Mouse (Mus musculus): ENCODE measurements around the gene Vwa8.

Gene Vwa8

GRCm38 (mm10) chr14:79198066-79198465, 349.2 kb downstream of the Vwa8 start:
- no peak for DNase-seq

DNA sequence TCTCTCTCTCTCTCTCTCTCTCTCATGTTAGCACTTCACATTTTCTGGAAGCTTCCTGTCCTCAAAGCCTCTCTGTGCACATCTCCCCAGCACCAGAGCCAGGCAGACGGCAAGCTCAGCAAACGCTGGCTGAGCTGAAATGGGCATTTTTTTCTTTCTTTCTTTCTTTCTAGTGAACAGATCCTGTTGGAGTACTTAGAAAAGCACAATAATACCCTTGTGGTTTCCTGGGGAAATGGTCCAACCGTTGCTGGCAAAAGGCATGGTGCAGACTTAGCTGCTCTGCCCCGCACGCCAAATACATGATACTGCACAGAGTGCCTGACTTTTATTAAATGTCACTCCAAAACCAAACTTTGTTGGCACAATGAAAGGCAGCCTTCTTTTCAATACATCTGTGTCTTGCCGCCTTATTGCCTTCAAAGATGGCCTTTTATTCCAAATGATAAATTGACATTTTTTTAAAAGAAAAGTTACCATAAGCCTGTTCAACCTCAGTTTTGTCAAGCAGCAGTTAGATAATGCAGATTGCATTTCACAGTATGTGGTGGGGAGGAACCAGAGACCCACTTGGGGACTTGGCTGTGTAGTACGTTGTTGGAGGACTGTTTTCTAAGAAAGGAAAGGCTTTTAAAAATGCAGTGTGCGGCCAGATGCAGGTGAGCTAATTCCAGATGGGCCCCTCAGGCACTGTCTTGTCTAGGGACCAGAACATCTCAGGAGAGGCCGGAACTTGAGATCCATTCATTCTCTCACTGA, 351.5 kb downstream of the Vwa8 start:
- DNase-seq, result peak; percentile 31

GRCm38 (mm10) chr14:79200892-79201285, 352.0 kb downstream of the Vwa8 start:
- no peak for DNase-seq

DNA sequence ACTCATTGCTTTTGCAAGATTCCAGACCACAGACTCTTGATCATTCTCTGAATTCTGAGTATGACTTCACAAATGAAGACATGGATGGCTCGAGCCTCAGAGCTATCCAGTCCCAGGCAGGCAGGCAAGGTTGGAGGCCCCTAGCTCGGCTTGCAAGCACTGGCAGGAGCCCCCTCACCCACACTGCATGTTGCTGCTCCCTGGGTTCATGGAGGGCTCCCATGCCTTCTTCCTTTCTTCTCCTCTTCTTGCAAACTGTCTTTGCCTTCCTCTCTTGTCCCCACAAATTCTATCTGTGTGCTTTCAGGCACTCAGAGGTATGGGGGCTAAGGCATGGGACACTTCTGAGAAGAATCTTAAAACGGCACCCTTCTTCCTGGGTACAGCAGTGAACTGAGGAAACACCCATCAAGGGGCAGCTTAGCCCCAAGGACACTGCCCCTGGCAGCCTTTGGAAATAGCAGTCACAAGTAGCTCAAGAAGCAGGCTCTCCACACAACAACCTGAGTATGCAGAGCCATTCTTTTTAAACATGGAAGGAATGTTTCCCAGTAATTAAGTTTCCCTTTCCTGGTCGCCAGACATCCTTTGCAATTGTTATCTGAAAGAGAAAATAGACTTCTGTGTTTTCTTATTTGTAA, 354.0 kb downstream of the Vwa8 start:
- DNase-seq, result no peak

DNA sequence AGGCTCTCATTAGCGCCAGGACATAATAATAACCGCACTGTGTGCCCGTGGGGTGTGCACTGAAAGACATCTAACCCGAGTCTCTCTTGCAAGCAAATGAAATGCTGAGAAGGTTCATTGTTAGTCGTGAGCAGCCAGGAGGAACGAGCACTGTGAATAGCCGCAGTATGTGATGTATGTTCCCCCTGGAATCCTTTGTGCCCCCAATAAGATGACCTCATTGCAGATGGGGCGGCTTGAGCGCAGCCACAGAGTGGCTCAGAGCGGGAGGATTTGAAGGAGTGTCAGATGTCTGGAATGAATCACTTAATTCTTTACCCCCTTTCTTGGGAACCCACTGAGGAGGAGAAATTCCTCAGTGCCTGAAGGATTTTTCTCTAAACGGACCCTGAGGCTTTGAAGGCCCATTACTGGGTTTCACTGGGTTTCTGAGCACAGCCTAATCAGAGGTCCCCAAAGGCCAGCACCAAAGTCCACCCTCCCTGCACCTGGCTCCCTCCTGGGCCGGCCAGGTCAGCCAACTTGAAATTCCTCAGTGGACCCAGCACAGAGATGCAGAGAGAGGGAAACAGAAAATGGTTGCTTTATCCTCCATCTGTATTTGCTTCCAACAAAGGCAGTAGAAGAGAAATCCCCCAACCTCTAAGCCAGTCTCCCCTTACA, 354.8 kb downstream of the Vwa8 start:
- no peak for DNase-seq

GRCm38 (mm10) chr14:79204866-79205265, 356.0 kb downstream of the Vwa8 start:
- no peak for DNase-seq

DNA sequence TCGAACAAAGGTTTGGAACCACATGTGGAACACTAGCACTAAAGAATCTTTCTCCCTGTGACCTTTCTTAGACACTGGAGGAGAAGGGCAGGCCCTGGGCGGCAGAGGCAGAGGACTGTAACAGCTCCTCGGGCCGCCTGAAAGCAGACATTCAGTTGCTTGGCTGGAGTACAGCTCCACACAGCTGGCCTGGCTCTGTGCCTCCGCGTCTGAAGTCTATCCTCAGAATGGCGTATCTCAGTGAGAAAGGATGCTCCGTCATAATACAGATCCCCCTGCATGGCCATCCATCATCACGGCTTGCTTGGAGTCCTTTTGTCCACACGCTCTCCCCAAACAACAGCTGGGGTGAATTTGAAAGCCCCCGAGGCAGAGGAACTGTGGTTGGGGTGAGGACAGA, 357.4 kb downstream of the Vwa8 start:
- DNase-seq, result peak; percentile 92

GRCm38 (mm10) chr14:79208468-79208867, 359.6 kb downstream of the Vwa8 start:
- DNase-seq, result no peak

DNA sequence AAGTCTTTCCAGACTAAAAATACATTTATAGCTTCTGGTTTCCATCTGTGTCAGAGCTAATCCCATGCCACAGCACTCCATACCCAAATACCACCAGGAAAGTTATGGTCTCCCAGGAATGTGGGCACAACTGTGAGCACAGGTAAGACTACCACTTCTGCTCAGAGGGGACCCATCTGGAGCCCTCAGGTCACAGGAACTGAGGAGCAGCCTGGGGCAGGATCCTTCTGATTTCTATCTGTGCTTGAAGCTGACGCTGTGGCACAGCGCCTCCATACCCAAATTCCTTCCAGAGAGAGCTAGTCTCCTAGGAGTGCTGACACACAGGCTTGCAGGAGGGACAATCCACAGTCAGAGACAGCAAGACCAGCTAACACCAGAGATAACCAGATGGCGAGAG, 361.0 kb downstream of the Vwa8 start:
- DNase-seq, result no peak

DNA sequence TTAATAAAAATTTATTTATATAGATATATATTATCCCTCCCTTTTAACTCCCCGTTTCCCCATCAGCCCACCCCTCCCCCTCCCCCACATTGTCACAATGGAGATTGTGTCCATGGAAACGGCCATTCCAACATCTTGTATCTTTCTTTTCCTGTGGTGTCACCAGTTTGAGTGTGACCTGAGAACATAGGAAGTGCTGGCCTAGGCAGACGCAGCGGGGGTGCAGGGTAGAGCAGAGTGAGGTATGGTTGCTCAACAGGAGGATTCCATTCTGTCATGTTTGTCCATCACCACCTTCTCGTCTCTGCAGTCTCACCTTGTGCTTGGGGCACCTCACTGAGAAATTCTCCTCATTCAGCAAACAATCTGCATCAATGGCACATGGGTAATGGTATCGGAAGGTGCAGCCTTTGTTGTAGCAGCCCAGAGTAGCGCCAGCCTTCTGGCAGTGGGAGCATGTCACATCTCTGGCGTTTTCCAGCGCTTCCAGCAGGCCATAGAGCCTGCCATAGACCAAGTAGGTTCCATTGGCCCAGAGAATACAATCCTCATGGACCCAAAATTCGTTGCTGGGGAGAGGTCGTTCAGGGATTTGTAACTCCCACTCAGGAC, 363.6 kb downstream of the Vwa8 start:
- DNase-seq, result no peak

DNA sequence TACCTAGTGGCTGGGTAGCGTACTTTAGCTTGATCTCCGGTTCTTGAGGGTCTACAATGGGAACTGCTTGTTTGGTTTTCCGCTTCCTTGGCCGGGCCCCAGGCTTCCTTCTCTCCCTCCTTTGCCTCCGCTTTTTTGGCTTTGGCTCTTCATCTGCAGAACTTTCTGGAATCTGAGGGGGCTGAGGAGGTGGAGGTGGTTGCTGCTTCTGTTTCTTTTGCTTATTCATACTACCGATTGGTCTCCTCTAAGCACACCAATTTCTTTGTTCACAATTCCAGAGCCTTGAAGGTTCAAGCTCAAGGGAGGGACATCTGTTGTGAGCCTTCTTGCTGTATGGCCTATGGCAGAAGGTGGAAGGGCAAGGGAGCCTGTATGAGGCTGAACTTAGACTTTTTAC, 365.3 kb downstream of the Vwa8 start:
- no peak for DNase-seq

DNA sequence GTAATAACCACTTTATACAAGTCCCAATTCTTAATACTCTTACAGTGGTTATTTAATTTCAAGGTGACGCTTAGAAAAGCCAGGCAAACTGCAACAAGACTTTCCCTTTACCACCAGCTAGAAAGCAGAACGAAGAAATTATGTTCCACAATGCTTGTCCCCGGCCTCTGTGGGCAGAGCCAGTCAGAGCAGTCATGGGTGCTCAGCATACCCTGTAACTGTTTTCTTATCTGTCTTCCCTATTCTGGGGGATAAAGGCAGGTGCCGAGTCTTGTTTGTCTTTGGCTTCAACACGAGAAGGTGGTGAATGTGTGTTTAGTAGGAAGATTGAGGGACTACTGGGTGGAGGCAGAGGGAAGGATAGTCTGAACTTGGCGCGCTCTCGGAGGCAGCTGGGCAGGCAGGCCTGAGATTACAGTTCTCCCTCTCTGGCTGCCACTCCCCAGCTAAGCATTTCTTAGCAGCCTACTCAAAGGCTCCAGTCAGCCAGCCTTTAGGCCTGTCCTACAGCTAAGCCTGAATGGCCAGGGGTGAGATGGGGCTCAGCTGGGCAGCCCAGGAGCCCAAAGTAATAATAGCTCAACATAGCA, 365.9 kb downstream of the Vwa8 start:
- DNase-seq, result no peak

GRCm38 (mm10) chr14:79216366-79216765, 367.5 kb downstream of the Vwa8 start:
- DNase-seq, result no peak

DNA sequence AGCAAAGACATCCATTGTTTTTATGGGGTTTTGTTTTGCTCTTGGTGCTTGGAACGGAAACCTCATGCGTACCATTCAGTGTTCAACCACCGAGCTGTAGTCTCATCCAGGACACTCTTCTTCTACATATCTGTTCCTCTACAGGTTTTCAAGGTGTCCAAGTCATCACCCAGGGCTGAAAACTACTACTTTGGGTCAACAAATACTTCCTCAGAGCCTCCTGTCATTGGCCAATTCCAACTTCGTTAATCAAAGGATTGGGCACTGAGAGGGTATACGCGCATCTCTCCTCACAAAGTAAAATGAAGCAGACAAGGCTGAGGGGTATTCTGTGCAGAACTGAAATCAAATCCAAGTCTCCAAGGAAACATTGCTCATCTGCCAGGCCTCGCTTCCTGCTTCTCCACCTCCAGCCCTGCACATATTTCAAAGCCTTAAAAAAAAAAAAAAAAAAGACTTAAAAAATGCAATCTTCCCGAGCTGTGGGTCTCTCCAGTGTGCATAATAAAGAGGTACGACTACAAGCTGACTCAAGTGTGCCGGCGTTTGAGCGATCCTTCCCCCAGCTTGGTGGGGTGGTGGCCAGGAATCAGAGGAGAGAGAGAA, 374.7 kb downstream of the Vwa8 start:
- no peak for DNase-seq

- DNase-seq, result no peak
These were observed 376.6 kb downstream of the Vwa8 start for GRCm38 (mm10) chr14:79225458-79225857.

- peak; percentile 61 for DNase-seq
These were observed 377.2 kb downstream of the Vwa8 start for GRCm38 (mm10) chr14:79226056-79226455.

DNA sequence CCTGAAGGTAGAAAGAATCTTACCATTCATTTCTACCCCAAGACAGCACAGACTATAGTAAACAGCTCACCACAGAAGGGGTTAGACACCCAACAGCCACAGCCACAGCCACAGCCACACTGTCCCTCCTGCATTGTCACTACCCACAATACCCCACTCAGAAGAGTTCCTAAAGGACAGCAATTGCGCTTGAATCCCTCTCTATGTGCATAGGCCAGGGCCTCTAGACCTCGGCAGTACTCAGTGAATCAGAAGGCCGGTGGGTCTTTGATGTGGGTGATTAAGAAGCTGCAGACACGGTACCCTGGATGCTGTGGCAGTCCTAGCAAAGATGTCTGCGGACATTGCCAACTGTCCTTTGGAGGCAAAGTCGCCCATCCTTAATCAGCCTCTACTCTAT, 377.9 kb downstream of the Vwa8 start:
- DNase-seq, result no peak

GRCm38 (mm10) chr14:79227955-79228354, 379.1 kb downstream of the Vwa8 start:
- peak; percentile 37 for DNase-seq

- no peak for DNase-seq
These were observed 382.8 kb downstream of the Vwa8 start for GRCm38 (mm10) chr14:79231677-79232076.

DNA sequence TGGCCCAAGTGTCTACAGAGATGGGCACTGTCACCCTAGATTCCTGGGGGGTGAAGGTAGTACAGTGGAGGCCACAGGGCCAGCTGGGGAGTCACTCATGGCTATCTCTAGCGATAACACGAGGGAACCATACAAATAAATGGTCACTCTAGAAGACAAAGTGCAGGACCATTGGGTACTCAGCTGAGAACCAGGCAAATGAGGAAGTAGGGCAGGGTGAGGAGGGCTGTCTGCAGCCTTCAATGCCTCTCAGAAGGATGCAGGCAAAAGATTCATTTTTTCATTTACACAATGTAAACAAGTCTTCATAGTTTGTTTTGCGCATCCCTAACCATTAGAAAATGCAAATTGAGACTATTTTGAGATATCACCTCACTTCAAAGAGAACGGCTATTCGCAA, 384.8 kb downstream of the Vwa8 start:
- no peak for DNase-seq

DNA sequence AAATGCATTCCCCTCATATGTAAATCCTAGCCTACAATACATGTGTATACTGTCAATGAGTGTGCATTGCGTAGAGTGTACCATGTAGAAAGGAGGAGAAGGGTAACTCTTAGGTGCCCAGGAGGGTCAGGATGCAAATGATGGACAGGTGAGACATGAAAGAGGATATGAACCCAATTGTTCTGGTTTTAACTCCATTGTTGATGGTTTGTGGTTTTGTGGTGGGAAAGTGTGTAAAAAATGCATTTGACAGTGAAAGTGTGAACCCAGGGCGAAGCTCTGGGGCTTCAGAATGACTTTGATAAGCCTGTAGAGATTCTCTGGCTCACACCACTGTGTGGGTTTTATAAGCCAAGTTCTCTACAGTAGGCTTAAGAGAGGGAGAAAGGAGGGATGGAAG, 385.7 kb downstream of the Vwa8 start:
- no peak for DNase-seq

GRCm38 (mm10) chr14:79235157-79235556, 386.3 kb downstream of the Vwa8 start:
- DNase-seq, result no peak

DNA sequence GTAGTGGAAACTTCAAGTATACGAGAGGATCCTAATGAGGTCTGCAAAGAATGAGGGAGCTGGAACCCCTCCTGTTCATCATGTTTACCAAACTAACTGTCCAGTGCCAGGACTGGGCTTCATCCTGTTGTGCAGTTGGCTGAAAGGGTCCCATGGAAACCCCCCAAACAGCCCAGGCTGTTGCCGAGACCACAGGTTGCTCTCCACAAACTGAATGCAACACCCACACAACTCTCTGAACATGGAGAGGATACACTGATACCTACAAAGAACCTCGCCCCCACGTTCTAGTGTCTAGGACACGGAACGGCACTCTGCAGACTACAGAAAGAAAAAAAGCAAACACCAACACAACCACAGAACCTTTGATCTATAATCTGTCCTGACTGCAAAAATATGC, 387.4 kb downstream of the Vwa8 start:
- DNase-seq, result no peak
